Mouse (Mus musculus): ENCODE measurements around the gene Cdca3. TPM values are rescaled to one million over a fixed set of nuclear protein-coding genes. Genes with fewer than 3 reads are reported as not detected.
A peak's percentile ranks its signal among the peaks of the same experiment; 100 is the strongest.
"Not testable (repeated sequence)": the region's sequence is repeated elsewhere in the genome, so short reads cannot be mapped to it uniquely, and the experiment has no call there.

Cdca3 gene
- polyA plus RNA-seq, 1 experiment from 2014 or later: 139 TPM

DNA sequence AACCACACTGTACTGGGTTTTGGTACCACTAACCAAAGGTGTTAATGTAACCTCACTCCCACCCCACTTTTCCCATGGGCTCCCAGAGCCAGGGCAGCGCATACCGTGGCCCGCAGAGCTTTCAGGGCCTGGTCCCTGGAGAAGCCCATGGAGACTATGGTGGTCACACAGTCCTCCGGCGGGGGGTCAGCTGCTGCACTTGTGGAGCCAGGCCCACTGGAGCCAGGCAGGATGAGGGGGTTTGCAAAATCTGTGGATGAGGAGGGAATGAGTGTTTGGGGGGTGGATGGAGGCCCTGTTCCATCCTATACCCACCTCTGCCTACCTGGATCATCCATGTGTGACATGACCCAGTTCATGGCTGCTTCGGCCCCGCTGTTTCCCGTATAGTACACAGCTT, 11.8 kb upstream of the Cdca3 start:
- no peak overlapping the region for H3K4me3 ChIP-seq (ENCODE audit: low read depth, low read length)
- H3K4me1 ChIP-seq (ENCODE audit: control insufficient read depth, insufficient read depth, low read length): peaks cover 10% of the 10 kb centered on the region
- no peak for DNase-seq (ENCODE audit: low spot score)
- H3K27me3 ChIP-seq (replicated peaks; ENCODE audit: control insufficient read depth, insufficient read depth, low read length): no peaks in the 10 kb centered on the region
- no peak for ATAC-seq
- H3K27ac ChIP-seq (ENCODE audit: low read depth, low read length): no peak overlapping the region
- no peak overlapping the region for H3K4me2 ChIP-seq (ENCODE audit: low read length)
- no peaks in the 10 kb centered on the region for H3K9me3 ChIP-seq (replicated peaks; ENCODE audit: control insufficient read depth, low read length)
- peaks cover 76% of the 10 kb centered on the region for H3K36me3 ChIP-seq (ENCODE audit: control insufficient read depth, insufficient read depth, low read length)
- H3K9ac ChIP-seq (ENCODE audit: low read length): no peak overlapping the region
- 97% methylated on average over 8 of the region's 8 CpGs for WGBS

DNA sequence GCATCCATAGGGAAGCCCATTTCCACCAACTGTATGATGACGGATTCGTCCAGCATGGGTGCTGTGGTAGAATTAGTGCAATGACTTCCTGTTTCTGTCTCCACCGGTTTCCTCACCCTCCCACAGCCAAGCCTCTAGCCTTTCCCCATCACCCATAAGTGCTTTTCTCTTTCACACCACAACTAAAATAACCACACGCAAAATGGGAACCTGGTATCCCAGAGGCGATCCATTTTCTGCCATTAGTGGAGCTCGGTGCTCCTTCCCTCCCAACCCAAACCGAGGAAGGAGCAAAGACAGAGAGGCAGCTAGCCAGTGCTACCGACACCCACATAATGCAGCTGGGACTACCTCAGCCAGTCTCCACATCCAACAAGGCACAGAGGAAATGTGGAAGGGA, 11.4 kb upstream of the Cdca3 start:
- Histone ChIP-seq H3K27me3 (replicated peaks; ENCODE audit: control insufficient read depth, insufficient read depth, low read length) (no peaks in the 10 kb centered on the region), H3K9ac (ENCODE audit: low read length) (no peak overlapping the region), H3K9me3 (replicated peaks; ENCODE audit: control insufficient read depth, low read length) (no peaks in the 10 kb centered on the region), H3K4me2 (ENCODE audit: low read length) (no peak overlapping the region), H3K27ac (ENCODE audit: low read depth, low read length) (no peak overlapping the region), H3K4me1 (ENCODE audit: control insufficient read depth, insufficient read depth, low read length) (peaks cover 6% of the 10 kb centered on the region), H3K4me3 (ENCODE audit: low read depth, low read length) (no peak overlapping the region), H3K36me3 (ENCODE audit: control insufficient read depth, insufficient read depth, low read length) (peaks cover 80% of the 10 kb centered on the region)
- WGBS: 93% methylated on average over 8 of the region's 8 CpGs
- ATAC-seq: no peak
- no peak for DNase-seq (ENCODE audit: low spot score)

DNA sequence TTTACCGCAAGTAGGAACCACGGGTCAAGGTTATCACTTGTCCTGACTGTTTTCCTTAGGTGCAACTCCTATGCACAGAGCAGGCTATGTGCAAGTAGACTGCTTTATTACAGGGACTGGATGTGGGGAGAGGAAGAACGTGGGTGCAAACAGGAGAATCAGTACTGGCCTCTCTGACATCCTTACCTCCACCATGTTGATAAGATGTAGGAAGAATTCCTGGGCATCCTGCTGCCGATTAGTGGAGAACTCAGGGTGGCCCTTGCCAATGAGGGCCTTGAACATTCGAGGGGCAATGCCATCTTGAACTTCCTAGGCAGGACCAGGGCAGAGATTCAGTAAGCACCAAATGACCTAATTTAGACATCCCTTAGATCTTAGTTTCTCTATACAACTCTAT, 8.5 kb upstream of the Cdca3 start:
- Histone ChIP-seq H3K4me2 (ENCODE audit: low read length) (no peak overlapping the region), H3K4me1 (ENCODE audit: control insufficient read depth, insufficient read depth, low read length) (no peaks in the 10 kb centered on the region), H3K4me3 (ENCODE audit: low read depth, low read length) (no peak overlapping the region), H3K36me3 (ENCODE audit: control insufficient read depth, insufficient read depth, low read length) (peaks cover 100% of the 10 kb centered on the region), H3K9ac (ENCODE audit: low read length) (no peak overlapping the region), H3K27me3 (replicated peaks; ENCODE audit: control insufficient read depth, insufficient read depth, low read length) (no peaks in the 10 kb centered on the region), H3K27ac (ENCODE audit: low read depth, low read length) (no peak overlapping the region), H3K9me3 (replicated peaks; ENCODE audit: control insufficient read depth, low read length) (no peaks in the 10 kb centered on the region)
- 94% methylated on average over 5 of the region's 5 CpGs for WGBS
- ATAC-seq (no peak), DNase-seq (ENCODE audit: low spot score) (no peak)

DNA sequence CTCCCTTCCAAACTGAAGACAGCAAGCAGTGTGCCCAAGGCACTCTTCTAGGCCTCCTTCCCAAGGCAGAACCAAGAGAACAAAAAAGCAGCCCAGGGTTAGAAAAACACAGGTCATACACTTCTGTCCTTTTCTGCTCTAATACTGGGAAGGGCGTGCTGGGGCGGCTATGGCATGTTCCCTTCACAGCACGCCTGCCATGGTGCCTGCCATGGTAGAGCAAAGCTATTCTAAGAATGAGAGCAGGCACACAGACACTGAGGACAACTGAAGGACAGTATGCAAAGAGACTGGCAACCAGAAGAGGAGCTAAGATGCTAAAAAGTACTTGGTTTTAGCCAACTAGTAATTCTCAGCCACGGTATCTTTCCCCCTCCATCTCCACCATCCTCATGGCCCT, 7.3 kb upstream of the Cdca3 start:
- peaks cover 98% of the 10 kb centered on the region for H3K36me3 ChIP-seq (ENCODE audit: control insufficient read depth, insufficient read depth, low read length)
- H3K9me3 ChIP-seq (replicated peaks; ENCODE audit: control insufficient read depth, low read length): no peaks in the 10 kb centered on the region
- no peak overlapping the region for H3K9ac ChIP-seq (ENCODE audit: low read length)
- no peak overlapping the region for H3K4me2 ChIP-seq (ENCODE audit: low read length)
- no peak for DNase-seq (ENCODE audit: low spot score)
- WGBS: 96% methylated on average over 4 of the region's 4 CpGs
- no peaks in the 10 kb centered on the region for H3K27me3 ChIP-seq (replicated peaks; ENCODE audit: control insufficient read depth, insufficient read depth, low read length)
- H3K27ac ChIP-seq (ENCODE audit: low read depth, low read length): no peak overlapping the region
- ATAC-seq: no peak
- H3K4me3 ChIP-seq (ENCODE audit: low read depth, low read length): no peak overlapping the region
- H3K4me1 ChIP-seq (ENCODE audit: control insufficient read depth, insufficient read depth, low read length): no peaks in the 10 kb centered on the region

DNA sequence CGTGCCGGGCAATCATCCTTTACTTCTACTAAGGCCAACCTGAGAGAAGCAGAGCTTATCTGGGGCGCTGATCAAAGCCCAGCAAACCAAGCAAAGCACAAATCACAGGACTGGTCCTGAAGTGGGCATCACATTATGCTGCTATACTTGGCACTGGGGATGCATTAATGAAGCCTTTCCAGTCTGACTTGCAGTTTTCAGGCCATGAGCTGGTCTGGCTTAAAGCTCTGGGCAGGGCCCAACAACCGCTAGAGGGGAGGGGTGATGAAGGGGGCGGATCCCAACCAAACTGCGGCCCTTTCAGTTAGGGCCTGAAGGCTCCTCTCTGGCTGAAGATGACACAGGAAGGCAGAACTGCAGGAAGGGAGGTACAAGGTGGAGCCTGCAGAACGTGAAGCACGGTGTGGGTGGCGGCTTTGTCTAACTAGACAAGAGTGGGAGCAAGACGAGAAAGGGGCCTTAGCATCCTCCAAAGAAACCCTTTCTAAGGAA, 1.2 kb upstream of the Cdca3 start:
- H3K36me3 ChIP-seq (ENCODE audit: control insufficient read depth, insufficient read depth, low read length): peaks cover 54% of the 10 kb centered on the region
- H3K27ac ChIP-seq (ENCODE audit: low read depth, low read length): peak overlapping the region; percentile 49; the same call in 1 of the 2 replicates
- no peak for ATAC-seq
- H3K4me3 ChIP-seq (ENCODE audit: low read depth, low read length): peak overlapping the region; percentile 56
- DNase-seq (ENCODE audit: low spot score): peak; percentile 50
- peak overlapping the region; percentile 65 for H3K9ac ChIP-seq (ENCODE audit: low read length)
- peak overlapping the region; percentile 95 for H3K4me2 ChIP-seq (ENCODE audit: low read length)
- H3K4me1 ChIP-seq (ENCODE audit: control insufficient read depth, insufficient read depth, low read length): peaks cover 11% of the 10 kb centered on the region
- WGBS: 25% methylated on average over 10 of the region's 10 CpGs
- H3K27me3 ChIP-seq (replicated peaks; ENCODE audit: control insufficient read depth, insufficient read depth, low read length): no peaks in the 10 kb centered on the region
- no peaks in the 10 kb centered on the region for H3K9me3 ChIP-seq (replicated peaks; ENCODE audit: control insufficient read depth, low read length)

DNA sequence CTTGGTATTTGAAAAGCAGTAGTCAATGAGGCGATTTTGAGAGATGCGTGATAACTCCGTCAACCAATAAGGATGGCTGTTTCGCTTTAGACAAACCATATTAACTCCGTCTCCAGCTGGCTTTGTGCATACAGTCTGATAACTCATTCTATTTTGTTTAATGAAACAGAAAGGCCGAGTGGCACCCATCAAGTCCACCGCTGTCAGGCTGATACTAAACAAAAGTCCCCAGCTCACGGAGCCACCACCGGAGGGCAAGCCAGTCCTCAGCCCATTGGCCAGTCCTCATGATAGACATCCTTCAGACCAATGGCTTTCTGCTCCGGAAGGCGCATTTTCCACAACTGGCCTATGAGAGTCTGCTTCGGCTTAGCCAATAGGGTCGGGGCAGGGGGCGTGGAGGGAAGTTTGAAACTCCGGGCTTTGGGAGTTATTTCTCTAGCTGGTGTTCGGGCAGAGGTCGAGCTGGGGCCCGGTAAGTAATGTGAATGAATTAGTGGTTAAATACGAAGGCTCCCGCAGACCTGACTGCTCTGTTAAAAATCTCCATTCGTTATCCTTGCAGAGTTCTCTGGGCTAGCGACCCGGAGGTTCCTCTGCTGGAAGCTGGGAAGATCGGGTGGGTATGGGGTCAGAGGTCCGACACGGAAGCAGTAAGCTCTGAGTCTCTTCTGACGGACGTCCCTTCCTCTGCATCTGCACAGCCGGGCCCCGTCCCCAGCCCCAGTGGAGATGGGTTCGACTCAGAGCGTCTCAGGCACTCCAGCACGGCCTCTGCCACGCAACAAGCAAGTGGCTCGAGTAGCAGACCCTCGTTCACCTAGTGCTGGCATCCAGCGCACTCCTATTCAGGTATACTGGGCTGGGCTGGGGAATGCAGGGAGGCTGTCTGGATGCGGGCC, 703 bp downstream of the Cdca3 start:
- H3K9me3 ChIP-seq (replicated peaks; ENCODE audit: control insufficient read depth, low read length): no peaks in the 10 kb centered on the region
- peak overlapping the region; percentile 71 for H3K9ac ChIP-seq (ENCODE audit: low read length)
- under 1% methylated on average over 38 of the region's 38 CpGs for WGBS
- H3K4me2 ChIP-seq (ENCODE audit: low read length): peak overlapping the region; percentile 67
- ATAC-seq (peak; percentile 88), DNase-seq (ENCODE audit: low spot score) (peak; percentile 99)
- peak overlapping the region; percentile 73 for H3K27ac ChIP-seq (ENCODE audit: low read depth, low read length)
- peaks cover 11% of the 10 kb centered on the region for H3K4me1 ChIP-seq (ENCODE audit: control insufficient read depth, insufficient read depth, low read length)
- no peaks in the 10 kb centered on the region for H3K27me3 ChIP-seq (replicated peaks; ENCODE audit: control insufficient read depth, insufficient read depth, low read length)
- H3K4me3 ChIP-seq (ENCODE audit: low read depth, low read length): peak overlapping the region; percentile 56
- H3K36me3 ChIP-seq (ENCODE audit: control insufficient read depth, insufficient read depth, low read length): peaks cover 40% of the 10 kb centered on the region

DNA sequence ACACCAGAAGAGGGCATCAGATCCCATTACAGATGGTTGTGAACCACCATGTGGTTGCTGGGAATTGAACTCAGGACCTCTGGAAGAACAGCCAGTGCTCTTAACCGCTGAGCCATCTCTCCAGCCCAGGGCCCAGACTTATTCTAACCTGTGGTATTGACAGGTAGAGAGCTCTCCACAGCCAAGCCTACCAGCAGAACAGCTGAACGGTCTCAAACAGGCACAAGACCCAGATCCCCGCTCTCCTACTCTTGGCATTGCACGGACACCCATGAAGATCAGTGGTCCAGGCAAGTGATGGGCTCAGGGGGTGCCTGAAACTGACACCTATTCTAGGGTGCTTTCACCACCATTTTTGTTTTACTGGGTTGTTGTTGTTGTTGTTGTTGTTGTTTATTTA, 1.9 kb downstream of the Cdca3 start:
- peaks cover 11% of the 10 kb centered on the region for H3K4me1 ChIP-seq (ENCODE audit: control insufficient read depth, insufficient read depth, low read length)
- ATAC-seq; H3K27ac ChIP-seq (ENCODE audit: low read depth, low read length); H3K9me3 ChIP-seq (replicated peaks; ENCODE audit: control insufficient read depth, low read length); H3K27me3 ChIP-seq (replicated peaks; ENCODE audit: control insufficient read depth, insufficient read depth, low read length); H3K9ac ChIP-seq (ENCODE audit: low read length); DNase-seq (ENCODE audit: low spot score): not testable (repeated sequence)
- H3K4me3 ChIP-seq (ENCODE audit: low read depth, low read length): peak overlapping the region; percentile 56; the same call in 1 of the 2 replicates
- H3K4me2 ChIP-seq (ENCODE audit: low read length): peak overlapping the region; percentile 67
- H3K36me3 ChIP-seq (ENCODE audit: control insufficient read depth, insufficient read depth, low read length): peaks cover 29% of the 10 kb centered on the region
- WGBS: 93% methylated on average over 4 of the region's 4 CpGs

DNA sequence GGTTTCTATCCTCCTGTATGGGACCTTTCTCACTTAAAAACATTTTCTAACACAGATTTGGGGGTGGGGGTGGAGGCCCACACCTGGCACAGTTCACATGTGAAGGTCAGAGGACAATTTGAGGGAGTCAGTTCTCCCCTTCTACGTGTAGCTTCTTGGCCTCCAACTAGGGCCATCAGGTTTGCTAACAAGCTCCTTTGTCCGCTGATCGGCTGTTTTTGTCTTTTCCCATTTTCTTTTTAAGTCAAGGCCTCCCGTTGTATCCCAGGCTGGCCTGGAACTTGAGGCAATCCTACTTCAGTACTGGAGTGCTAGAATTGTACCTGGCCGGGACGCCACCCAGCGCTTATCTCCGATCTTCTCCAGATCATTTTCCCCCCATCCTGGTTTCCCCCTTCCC, 2.3 kb downstream of the Cdca3 start:
- no peaks in the 10 kb centered on the region for H3K27me3 ChIP-seq (replicated peaks; ENCODE audit: control insufficient read depth, insufficient read depth, low read length)
- H3K9ac ChIP-seq (ENCODE audit: low read length): peak overlapping the region; percentile 17; the same call in 1 of the 2 replicates
- ATAC-seq: no peak
- DNase-seq (ENCODE audit: low spot score): no peak
- H3K4me2 ChIP-seq (ENCODE audit: low read length): peak overlapping the region; percentile 67; the same call in 1 of the 2 replicates
- peaks cover 25% of the 10 kb centered on the region for H3K36me3 ChIP-seq (ENCODE audit: control insufficient read depth, insufficient read depth, low read length)
- H3K4me1 ChIP-seq (ENCODE audit: control insufficient read depth, insufficient read depth, low read length): peaks cover 11% of the 10 kb centered on the region
- H3K4me3 ChIP-seq (ENCODE audit: low read depth, low read length): no peak overlapping the region
- H3K27ac ChIP-seq (ENCODE audit: low read depth, low read length): no peak overlapping the region
- no peaks in the 10 kb centered on the region for H3K9me3 ChIP-seq (replicated peaks; ENCODE audit: control insufficient read depth, low read length)
- WGBS: 90% methylated on average over 8 of the region's 8 CpGs

DNA sequence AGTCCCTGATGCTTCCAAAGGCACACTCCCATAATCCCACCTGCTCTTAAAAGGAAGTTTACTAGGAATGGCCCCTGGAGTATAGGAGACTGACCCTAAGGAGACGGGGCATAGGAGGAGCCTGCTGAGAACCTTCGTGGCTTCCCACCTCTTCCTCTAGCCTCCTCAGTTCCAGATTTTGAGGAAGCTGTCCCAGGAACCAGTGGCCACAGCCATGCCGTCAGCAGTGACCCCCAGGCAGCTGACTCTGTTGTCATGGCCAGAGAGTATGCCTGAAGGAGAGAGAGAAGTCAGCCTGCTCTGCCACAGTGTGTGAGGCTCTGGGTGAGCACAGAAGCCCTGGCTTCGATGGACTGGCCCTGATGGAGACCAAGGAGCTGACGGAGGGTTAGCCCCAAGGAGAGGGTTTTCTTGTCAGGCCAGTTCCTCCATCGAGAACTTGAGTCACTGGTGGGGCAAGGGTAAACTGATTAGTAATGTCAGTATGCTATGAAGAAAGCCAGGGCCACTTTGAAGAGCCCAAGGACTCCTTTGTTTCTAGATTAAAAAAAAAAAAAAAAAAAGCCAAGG, 5.2 kb downstream of the Cdca3 start:
- DNase-seq (ENCODE audit: low spot score) (no peak), ATAC-seq (no peak)
- no peaks in the 10 kb centered on the region for H3K9me3 ChIP-seq (replicated peaks; ENCODE audit: control insufficient read depth, low read length)
- H3K27ac ChIP-seq (ENCODE audit: low read depth, low read length): no peak overlapping the region
- no peak overlapping the region for H3K4me2 ChIP-seq (ENCODE audit: low read length)
- H3K36me3 ChIP-seq (ENCODE audit: control insufficient read depth, insufficient read depth, low read length): peaks cover 17% of the 10 kb centered on the region
- WGBS: 86% methylated on average over 6 of the region's 6 CpGs
- H3K4me1 ChIP-seq (ENCODE audit: control insufficient read depth, insufficient read depth, low read length): peaks cover 5% of the 10 kb centered on the region; the same call in 1 of the 2 replicates
- no peaks in the 10 kb centered on the region for H3K27me3 ChIP-seq (replicated peaks; ENCODE audit: control insufficient read depth, insufficient read depth, low read length)
- H3K9ac ChIP-seq (ENCODE audit: low read length): no peak overlapping the region
- no peak overlapping the region for H3K4me3 ChIP-seq (ENCODE audit: low read depth, low read length)

Data from forebrain, embryonic 14.5 days (tissue).